Mouse (Mus musculus) forebrain, embryonic 14.5 days (tissue): ENCODE data around the gene Tle4. TPM values are rescaled to one million over a fixed set of nuclear protein-coding genes. Genes with fewer than 3 reads are reported as not detected.
A peak's percentile ranks its signal among the peaks of the same experiment; 100 is the strongest.

Source experiments
- ATAC-seq: fragments of 200-750 bp; cut with Nextera tagmentation; 2 replicates; pipeline ENCODE4 v1.8.0; 2017; ENCODE audit warnings: mild to moderate bottlenecking, moderate library complexity
- DNase-seq: peaks from one replicate; pipeline ENCODE4 v3.0.0-alpha.2; 2015; ENCODE audit warnings: low spot score
- H3K27ac ChIP-seq: fragments of 300-500 bp; sonication (generic); 2 replicates; pipeline ENCODE4 v1.5.1; 2014; ENCODE audit warnings: low read depth, mild to moderate bottlenecking, control low read depth, low read length, moderate library complexity
- H3K27me3 ChIP-seq: fragments of 300-500 bp; sonication (generic); replicated peaks from 2 replicates; pipeline ENCODE4 v1.6.1; 2014; ENCODE audit warnings: low read length, control low read depth, mixed read lengths; ENCODE audit not compliant: control insufficient read depth, insufficient read depth
- H3K36me3 ChIP-seq: fragments of 300-500 bp; sonication (generic); 2 replicates; pipeline ENCODE4 v1.6.1; 2014; ENCODE audit warnings: low read length, control low read depth; ENCODE audit not compliant: control insufficient read depth, insufficient read depth
- H3K4me1 ChIP-seq: fragments of 300-500 bp; sonication (generic); 2 replicates; pipeline ENCODE4 v1.6.1; 2014; ENCODE audit warnings: antibody characterized with exemption, low read length, control low read depth; ENCODE audit not compliant: control insufficient read depth, insufficient read depth
- H3K4me2 ChIP-seq: fragments of 300-500 bp; sonication (generic); 2 replicates; pipeline ENCODE4 v1.6.1; 2014; ENCODE audit warnings: mild to moderate bottlenecking, control low read depth, low read length
- H3K4me3 ChIP-seq: fragments of 300-500 bp; sonication (generic); 2 replicates; pipeline ENCODE4 v1.5.1; 2014; ENCODE audit warnings: low read depth, low read length, control low read depth
- H3K9ac ChIP-seq: fragments of 300-500 bp; sonication (generic); 2 replicates; pipeline ENCODE4 v1.6.1; 2014; ENCODE audit warnings: mild to moderate bottlenecking, low read length, control low read depth, moderate library complexity
- H3K9me3 ChIP-seq: fragments of 300-500 bp; sonication (generic); replicated peaks from 2 replicates; pipeline ENCODE4 v1.6.1; 2016; ENCODE audit warnings: low read length, control low read depth, mixed read lengths; ENCODE audit not compliant: control insufficient read depth
- WGBS: fragments of 180-500 bp; shearing (Covaris S2); extraction: QIAGEN DNeasy Blood & Tissue Kit; methylation state at CpG from one replicate; pipeline ENCODE4 v1.1.7; 2014; 5-methylcytosine and 5-hydroxymethylcytosine counted together
- polyA plus RNA-seq: library from polyadenylated mRNA; unstranded; fragments of >200 nt; fragmentation: Nextera tagmentation; extraction: Ambion mirVana; gene quantifications from 2 replicates; pipeline ENCODE4 v1.2.1, GENCODE M21; 2014

The Tle4 gene
- polyA plus RNA-seq, 1 experiment from 2014 or later: 28.9 TPM

DNA sequence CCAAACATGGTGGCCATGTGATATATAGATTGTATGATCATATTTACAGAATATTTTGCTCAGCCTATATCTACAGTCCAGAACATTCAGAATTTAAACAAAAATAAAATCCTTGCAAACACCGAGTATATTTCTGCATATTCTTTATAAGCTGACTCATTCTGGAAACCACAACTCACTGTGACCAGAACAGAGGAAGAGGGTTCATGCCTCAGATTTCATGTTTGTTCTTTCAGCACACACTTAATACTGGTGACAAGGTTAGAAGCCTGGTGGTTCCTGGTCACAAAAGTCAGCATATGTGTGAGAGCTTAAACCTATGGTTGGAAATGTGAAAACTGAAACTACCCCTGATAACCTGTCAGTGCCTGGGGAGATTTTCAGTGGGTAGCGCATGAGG lies 129.1 kb downstream of the Tle4 start:
- ATAC-seq (no peak), DNase-seq (no peak)
- Histone ChIP-seq H3K27me3 (no peaks in the 10 kb centered on the region), H3K4me2 (no peak overlapping the region), H3K4me3 (no peak overlapping the region), H3K9me3 (no peaks in the 10 kb centered on the region), H3K9ac (no peak overlapping the region), H3K36me3 (peaks cover 19% of the 10 kb centered on the region; the same call in 1 of the 2 replicates), H3K4me1 (no peaks in the 10 kb centered on the region), H3K27ac (no peak overlapping the region)
- 95% methylated on average over 2 of the region's 2 CpGs for WGBS

DNA sequence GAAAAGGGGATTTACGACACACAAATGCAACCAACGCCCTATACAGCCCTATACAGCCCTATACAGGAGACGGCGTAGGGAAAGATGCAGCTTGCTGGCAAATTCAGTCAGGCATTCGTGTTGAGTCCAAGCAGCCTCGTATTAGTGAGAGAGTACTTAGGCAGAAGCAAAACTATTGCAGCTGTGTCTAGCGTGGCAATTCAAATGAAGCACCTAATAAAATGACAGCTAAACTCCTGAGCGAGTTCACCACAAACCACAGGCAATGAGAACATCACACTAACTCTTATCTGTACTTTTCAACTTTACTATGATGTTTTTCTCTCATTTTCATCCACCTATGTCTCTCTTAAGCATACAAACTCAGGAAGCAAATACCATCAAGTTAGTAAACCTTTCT lies 131.8 kb downstream of the Tle4 start:
- 88% methylated on average over 8 of the region's 8 CpGs for WGBS
- no peak for ATAC-seq

DNA sequence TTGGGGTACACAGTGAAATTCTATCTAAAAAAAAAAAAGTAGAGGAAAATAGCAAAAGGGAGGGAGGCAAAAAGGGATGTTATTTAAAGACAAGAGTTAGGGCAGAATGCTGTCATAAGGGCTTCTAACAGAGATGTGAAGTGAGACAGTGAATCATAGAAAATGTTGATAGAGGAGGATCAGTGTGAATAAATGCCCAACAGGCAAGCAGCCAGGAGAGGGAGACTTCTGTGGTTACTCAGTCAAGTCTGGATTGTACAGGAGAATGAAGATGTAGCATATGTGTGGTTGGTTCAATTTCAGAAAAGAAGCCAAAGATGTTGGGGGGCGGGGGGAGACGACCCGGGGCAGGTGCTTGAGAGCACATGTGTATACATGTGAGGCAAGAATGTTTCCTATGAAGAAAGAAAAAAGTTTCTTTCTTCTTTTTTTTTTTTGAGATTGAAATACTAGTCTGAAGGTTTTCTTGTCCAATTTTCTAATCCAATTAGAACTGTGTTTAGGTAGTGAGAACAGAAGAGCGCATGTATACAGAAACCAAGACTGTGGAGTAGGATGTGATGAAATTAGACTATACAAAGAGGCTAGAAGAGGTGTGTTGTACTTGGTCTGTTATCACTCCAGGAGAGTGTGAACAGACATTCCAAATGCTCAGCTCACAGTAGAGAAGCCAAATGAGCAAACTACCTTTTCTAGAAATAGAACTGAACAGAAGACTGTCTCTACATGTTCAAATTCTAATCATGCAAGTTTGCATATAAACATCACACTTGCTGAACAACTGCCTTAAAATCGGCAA lies 134.4 kb downstream of the Tle4 start:
- Histone ChIP-seq H3K27ac (no peak overlapping the region), H3K4me3 (no peak overlapping the region), H3K9ac (no peak overlapping the region), H3K36me3 (peaks cover 34% of the 10 kb centered on the region), H3K4me2 (no peak overlapping the region), H3K27me3 (no peaks in the 10 kb centered on the region), H3K9me3 (no peaks in the 10 kb centered on the region), H3K4me1 (no peaks in the 10 kb centered on the region)
- 84% methylated on average over 5 of the region's 5 CpGs for WGBS
- DNase-seq (no peak), ATAC-seq (no peak)

More for the DNA sequence above, 131.8 kb downstream of the Tle4 start:
- Histone ChIP-seq H3K4me2 (no peak overlapping the region), H3K4me1 (no peaks in the 10 kb centered on the region), H3K36me3 (peaks cover 33% of the 10 kb centered on the region; the same call in 1 of the 2 replicates), H3K9me3 (no peaks in the 10 kb centered on the region), H3K4me3 (no peak overlapping the region), H3K9ac (no peak overlapping the region), H3K27ac (no peak overlapping the region), H3K27me3 (no peaks in the 10 kb centered on the region)
- no peak for DNase-seq

DNA sequence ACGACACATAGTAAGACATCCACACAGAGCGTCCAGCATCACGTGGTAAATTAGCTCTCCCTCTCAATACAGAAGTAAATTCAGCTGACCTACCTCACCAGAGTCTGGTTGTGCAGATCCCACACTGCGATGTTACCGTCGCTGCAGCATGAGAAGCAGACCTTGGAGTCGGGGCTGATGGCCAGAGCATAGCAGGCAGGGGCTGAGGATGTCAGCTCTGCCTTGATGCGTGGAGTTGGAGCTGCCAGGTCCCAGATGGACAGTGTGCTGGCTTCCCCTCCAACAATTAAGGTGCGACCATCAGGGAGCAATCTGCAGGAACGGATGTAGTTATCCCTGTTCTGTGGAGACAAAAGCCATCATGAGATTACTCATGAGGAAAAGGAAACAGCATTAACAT lies 144.4 kb downstream of the Tle4 start:
- ATAC-seq (no peak), DNase-seq (peak; percentile 12)
- Histone ChIP-seq H3K27me3 (no peaks in the 10 kb centered on the region), H3K9me3 (no peaks in the 10 kb centered on the region), H3K27ac (no peak overlapping the region), H3K4me2 (no peak overlapping the region), H3K4me1 (peaks cover 3% of the 10 kb centered on the region), H3K36me3 (peaks cover 49% of the 10 kb centered on the region), H3K4me3 (no peak overlapping the region), H3K9ac (no peak overlapping the region)
- 81% methylated on average over 10 of the region's 10 CpGs for WGBS

DNA sequence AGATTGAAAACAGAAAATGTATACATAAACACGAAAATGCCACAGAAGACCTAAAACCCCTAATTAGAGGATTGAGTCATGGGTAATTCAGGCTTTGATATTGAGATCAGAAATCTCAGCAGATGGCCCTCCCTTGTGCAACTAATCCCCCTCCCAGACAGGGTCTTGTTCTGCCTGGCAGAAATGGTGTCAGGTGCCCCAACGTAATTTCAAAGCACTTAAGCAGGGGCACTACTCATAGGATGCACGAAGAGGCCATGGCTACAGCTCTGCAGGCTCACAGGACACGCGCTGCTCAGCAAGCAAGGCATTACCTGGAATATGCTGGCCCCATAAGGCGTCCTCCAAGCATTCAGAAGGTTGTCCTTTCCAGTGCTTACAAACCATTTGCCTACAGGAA lies 146.5 kb downstream of the Tle4 start:
- WGBS: 53% methylated on average over 6 of the region's 6 CpGs
- no peak overlapping the region for H3K27ac ChIP-seq
- no peak for ATAC-seq

DNA sequence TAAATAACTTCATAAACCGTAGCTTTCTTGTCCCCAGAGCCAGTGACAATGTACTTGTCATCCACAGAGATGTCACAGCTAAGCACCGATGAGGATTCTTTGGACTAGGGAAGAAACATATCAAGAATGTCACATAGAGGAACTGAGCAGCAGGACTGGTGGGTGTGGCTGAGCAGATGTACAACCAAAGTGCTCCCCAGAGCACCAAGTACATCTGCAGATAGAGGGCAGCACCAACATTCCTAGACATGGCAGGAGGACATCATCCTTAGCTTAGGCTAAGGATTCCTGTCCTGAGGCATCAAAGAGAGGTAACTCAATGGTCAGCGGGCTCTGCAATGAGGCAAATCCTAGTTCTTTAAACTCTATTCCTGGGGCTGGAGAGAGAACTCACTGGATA lies 148.1 kb downstream of the Tle4 start:
- DNase-seq: peak; percentile 26

More for the DNA sequence above, 146.5 kb downstream of the Tle4 start:
- no peaks in the 10 kb centered on the region for H3K9me3 ChIP-seq
- H3K4me1 ChIP-seq: peaks cover 4% of the 10 kb centered on the region
- no peak overlapping the region for H3K4me2 ChIP-seq
- H3K4me3 ChIP-seq: no peak overlapping the region
- H3K36me3 ChIP-seq: peaks cover 38% of the 10 kb centered on the region
- no peak overlapping the region for H3K9ac ChIP-seq
- DNase-seq: peak; percentile 14
- no peaks in the 10 kb centered on the region for H3K27me3 ChIP-seq

DNA sequence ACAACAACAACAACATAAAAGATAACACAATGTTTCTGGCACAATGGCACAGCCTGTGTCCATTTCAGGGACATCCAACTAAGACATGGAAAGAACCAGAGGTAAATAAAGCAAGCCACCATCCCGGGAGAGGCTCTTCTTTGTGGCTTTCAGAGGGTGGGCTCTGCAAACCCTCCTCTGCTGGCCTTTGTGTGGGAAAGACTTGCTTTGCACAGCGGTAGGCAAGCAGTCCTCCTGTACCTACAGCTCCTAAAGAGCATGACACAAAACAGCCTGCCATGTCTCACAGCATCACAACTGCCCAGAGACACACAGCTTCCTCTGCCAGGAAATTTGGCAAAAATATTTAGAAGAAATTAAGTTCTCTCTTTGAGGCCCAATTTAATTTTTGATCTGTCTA lies 149.3 kb downstream of the Tle4 start:
- Histone ChIP-seq H3K4me3 (no peak overlapping the region), H3K27me3 (no peaks in the 10 kb centered on the region), H3K4me1 (peaks cover 4% of the 10 kb centered on the region), H3K9ac (no peak overlapping the region), H3K9me3 (no peaks in the 10 kb centered on the region), H3K4me2 (no peak overlapping the region), H3K27ac (no peak overlapping the region), H3K36me3 (peaks cover 26% of the 10 kb centered on the region)
- no peak for ATAC-seq
- 10% methylated on average over 2 of the region's 2 CpGs for WGBS
- DNase-seq: no peak

More for the DNA sequence above, 148.1 kb downstream of the Tle4 start:
- Histone ChIP-seq H3K4me2 (no peak overlapping the region), H3K4me1 (peaks cover 4% of the 10 kb centered on the region), H3K9ac (no peak overlapping the region), H3K9me3 (no peaks in the 10 kb centered on the region), H3K27me3 (no peaks in the 10 kb centered on the region), H3K4me3 (no peak overlapping the region), H3K27ac (no peak overlapping the region), H3K36me3 (peaks cover 36% of the 10 kb centered on the region)
- 89% methylated on average over 3 of the region's 3 CpGs for WGBS
- ATAC-seq: no peak

DNA sequence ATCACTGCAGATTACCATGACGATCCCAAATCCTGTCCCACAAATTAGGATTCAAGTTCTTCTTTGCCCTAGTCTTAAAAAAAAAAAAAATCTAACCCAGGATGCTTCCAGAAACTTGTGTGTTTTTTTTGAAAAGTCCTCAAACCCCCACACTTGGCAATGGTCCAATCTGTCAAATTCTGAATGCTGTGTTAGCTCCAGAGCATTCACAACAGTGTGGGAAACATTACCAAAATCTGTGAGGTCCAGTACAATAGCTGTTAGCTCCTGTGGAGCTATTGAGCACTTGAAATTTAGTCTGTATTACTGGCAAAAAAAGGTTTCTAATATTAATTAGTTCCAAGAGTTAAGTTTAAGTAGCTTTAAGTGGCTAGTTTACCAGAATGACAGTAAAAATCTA lies 150.4 kb downstream of the Tle4 start:
- H3K4me1 ChIP-seq: peaks cover 4% of the 10 kb centered on the region
- no peak overlapping the region for H3K27ac ChIP-seq
- no peak overlapping the region for H3K9ac ChIP-seq
- DNase-seq: peak; percentile 83
- 6% methylated on average over 1 of the region's 1 CpGs for WGBS
- H3K4me2 ChIP-seq: no peak overlapping the region
- H3K27me3 ChIP-seq: no peaks in the 10 kb centered on the region
- ATAC-seq: peak; percentile 68; the same call in 1 of the 2 replicates
- H3K36me3 ChIP-seq: peaks cover 17% of the 10 kb centered on the region; the same call in 1 of the 2 replicates
- H3K9me3 ChIP-seq: no peaks in the 10 kb centered on the region
- H3K4me3 ChIP-seq: no peak overlapping the region

DNA sequence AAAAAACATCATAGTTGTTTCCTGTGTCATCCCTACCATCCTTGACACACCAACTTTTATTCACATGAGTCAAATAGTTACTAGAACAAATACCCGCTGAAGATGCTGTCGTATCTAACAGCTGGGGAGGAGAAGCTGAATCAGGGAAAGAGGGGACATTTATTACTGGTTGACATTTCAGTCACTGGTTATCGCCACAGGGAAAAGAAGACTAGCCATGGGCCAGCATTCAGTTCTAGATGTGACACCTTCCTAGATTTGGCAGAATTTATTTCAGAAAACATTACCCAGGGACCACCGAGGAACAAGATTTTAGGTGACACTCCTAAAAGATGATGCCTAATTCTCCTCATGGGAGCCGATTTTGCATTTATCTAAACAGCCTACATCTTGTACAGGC lies 156.0 kb downstream of the Tle4 start:
- Histone ChIP-seq H3K9ac (no peak overlapping the region), H3K4me2 (no peak overlapping the region), H3K27ac (no peak overlapping the region), H3K9me3 (no peaks in the 10 kb centered on the region), H3K4me3 (no peak overlapping the region), H3K4me1 (peaks cover 3% of the 10 kb centered on the region), H3K27me3 (no peaks in the 10 kb centered on the region), H3K36me3 (no peaks in the 10 kb centered on the region)
- 94% methylated on average over 5 of the region's 5 CpGs for WGBS
- no peak for ATAC-seq
- DNase-seq: no peak
